Mouse (Mus musculus): Measurements from ENCODE around the gene Cfap43. TPM values are rescaled to one million over a fixed set of nuclear protein-coding genes. Genes with fewer than 3 reads are reported as not detected.

Gene Cfap43
- polyA plus RNA-seq, 1 experiment from 2014 or later, result 1.7 TPM

GRCm38 (mm10) chr19:47750391-47750790 is 168.7 kb downstream of the Cfap43 start:
- Histone ChIP-seq H3K9me3 (replicated peaks) (no peaks in the 10 kb centered on the region), H3K36me3 (no peaks in the 10 kb centered on the region), H3K9ac (no peak overlapping the region), H3K4me3 (no peak overlapping the region), H3K27me3 (no peaks in the 10 kb centered on the region), H3K27ac (no peak overlapping the region), H3K4me1 (no peaks in the 10 kb centered on the region), H3K4me2 (replicated peaks) (no peak overlapping the region)
- WGBS, result 57% methylated on average over 5 of the region's 5 CpGs
- ATAC-seq (ENCODE audit: low FRiP score), result no peak

- Histone ChIP-seq H3K4me2 (replicated peaks) (no peak overlapping the region), H3K4me3 (no peak overlapping the region), H3K27ac (no peak overlapping the region), H3K27me3 (no peaks in the 10 kb centered on the region), H3K4me1 (no peaks in the 10 kb centered on the region), H3K36me3 (no peaks in the 10 kb centered on the region), H3K9me3 (replicated peaks) (no peaks in the 10 kb centered on the region), H3K9ac (no peak overlapping the region)
- ATAC-seq (ENCODE audit: low FRiP score), result no peak
- WGBS, result 71% methylated on average over 2 of the region's 2 CpGs
Measured at GRCm38 (mm10) chr19:47748950-47749349, 170.1 kb downstream of the Cfap43 start.

- H3K4me2 ChIP-seq (replicated peaks), result no peak overlapping the region
- no peaks in the 10 kb centered on the region for H3K9me3 ChIP-seq (replicated peaks)
- no peaks in the 10 kb centered on the region for H3K36me3 ChIP-seq
- WGBS, result 96% methylated on average over 2 of the region's 2 CpGs
- H3K4me1 ChIP-seq, result no peaks in the 10 kb centered on the region
- H3K9ac ChIP-seq, result no peak overlapping the region
- no peak overlapping the region for H3K27ac ChIP-seq
- no peaks in the 10 kb centered on the region for H3K27me3 ChIP-seq
- H3K4me3 ChIP-seq, result no peak overlapping the region
- no peak for ATAC-seq (ENCODE audit: low FRiP score)
Measured at GRCm38 (mm10) chr19:47747072-47747471, 172.0 kb downstream of the Cfap43 start.

GRCm38 (mm10) chr19:47731931-47732330 is 187.2 kb downstream of the Cfap43 start:
- ATAC-seq (ENCODE audit: low FRiP score), result peak; percentile 53
- Histone ChIP-seq H3K9ac (peak overlapping the region; percentile 90), H3K36me3 (peaks cover 36% of the 10 kb centered on the region), H3K27ac (peak overlapping the region; percentile 96), H3K9me3 (replicated peaks) (no peaks in the 10 kb centered on the region), H3K4me3 (peak overlapping the region; percentile 74), H3K4me2 (replicated peaks) (peak overlapping the region; percentile 80), H3K27me3 (no peaks in the 10 kb centered on the region), H3K4me1 (0 out of 2 replicates have a peak, but pooled peaks cover 12% of the 10 kb centered on the region)
- WGBS, result under 1% methylated on average over 12 of the region's 15 CpGs

DNA sequence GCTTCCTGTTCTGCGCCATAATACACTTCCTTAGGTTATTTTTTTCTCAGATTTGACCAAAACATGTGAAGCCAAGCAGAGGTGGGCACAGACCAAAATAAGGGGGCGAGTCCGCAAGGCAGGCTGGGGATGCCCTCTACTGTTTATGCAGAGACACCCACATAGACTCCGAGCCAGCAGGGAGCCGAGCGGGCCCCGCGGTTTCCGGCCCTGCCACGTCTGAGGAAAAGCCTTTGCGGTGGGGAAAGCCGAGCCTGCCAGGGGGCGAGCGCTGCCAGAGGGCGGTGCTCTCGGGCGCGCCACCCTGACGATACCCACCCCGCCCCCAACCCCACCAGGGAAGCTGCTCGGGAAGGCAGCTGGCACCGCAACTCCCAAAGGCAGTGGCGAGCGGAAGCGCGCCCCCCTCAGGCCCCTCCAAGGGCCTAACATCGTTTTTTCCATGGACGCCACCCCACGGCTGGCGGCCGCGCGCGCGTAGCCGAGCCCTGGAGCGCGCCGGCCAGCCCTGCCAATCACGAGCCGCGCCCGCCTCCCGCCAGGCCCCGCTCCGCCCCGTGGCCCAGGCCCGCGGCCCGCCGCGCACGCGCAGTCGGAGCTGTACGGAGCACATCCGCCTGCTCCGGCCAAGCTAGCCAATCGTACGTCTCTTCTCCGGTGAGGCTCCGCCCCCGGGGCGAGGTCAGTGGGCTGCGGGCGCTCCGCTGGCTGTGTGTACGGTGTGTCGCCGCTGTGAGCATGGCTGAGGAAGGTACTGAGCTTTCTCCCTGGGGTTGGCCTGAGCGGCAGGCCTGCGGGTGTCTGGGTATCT is 187.8 kb downstream of the Cfap43 start, which contains the start of gene Sfr1:
Sfr1 (plus strand) TSS at position 612 of the 811 bp plus-strand sequence.
- Histone ChIP-seq H3K4me2 (replicated peaks) (peak within 1 kb of the TSS; percentile 80), H3K27ac (peak within 1 kb of the TSS; percentile 96), H3K36me3 (peaks cover 33% of the 10 kb centered on the region), H3K27me3 (no peaks in the 10 kb centered on the region), H3K4me1 (0 out of 2 replicates have a peak, but pooled peaks cover 12% of the 10 kb centered on the region), H3K9me3 (replicated peaks) (no peaks in the 10 kb centered on the region), H3K4me3 (peak within 1 kb of the TSS; percentile 74), H3K9ac (peak within 1 kb of the TSS; percentile 90)
- WGBS, result 1% methylated on average over 68 of the region's 72 CpGs
- peak; percentile 98 for ATAC-seq (ENCODE audit: low FRiP score)

GRCm38 (mm10) chr19:47730691-47731070 is 188.4 kb downstream of the Cfap43 start:
- 0 out of 2 replicates have a peak, but pooled peaks cover 12% of the 10 kb centered on the region for H3K4me1 ChIP-seq
- no peaks in the 10 kb centered on the region for H3K27me3 ChIP-seq
- H3K36me3 ChIP-seq, result peaks cover 27% of the 10 kb centered on the region
- peak overlapping the region; percentile 69 for H3K9ac ChIP-seq
- peak overlapping the region; percentile 96 for H3K27ac ChIP-seq
- peak overlapping the region; percentile 74 for H3K4me3 ChIP-seq
- no peaks in the 10 kb centered on the region for H3K9me3 ChIP-seq (replicated peaks)
- peak overlapping the region; percentile 80 for H3K4me2 ChIP-seq (replicated peaks)
- WGBS, result under 1% methylated on average over 12 of the region's 12 CpGs
- ATAC-seq (ENCODE audit: low FRiP score), result peak; percentile 68

DNA sequence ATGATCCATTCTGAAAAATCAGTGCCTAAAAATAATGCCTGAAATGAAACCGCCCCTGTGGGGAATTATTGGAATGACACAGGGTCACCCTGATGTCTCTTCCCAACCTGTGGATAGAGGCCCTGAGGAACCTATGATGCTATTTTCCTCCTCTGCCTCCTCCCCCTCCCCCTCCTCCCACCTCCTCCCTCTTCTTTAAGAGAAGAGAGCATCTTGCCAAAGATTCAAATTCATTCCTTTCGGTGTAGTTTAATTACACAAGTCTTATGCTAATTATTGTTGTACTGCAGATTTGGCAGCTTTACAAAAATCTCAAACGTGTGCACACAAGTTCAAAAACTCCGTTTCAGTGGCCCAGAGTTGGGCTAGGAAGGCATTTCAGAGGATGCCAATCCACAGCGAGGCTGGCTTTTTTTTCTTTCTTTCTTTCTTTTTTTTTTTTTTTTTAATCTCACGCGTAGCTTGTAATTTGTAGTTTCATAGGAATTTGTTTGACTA is 193.4 kb downstream of the Cfap43 start:
- Histone ChIP-seq H3K4me1 (0 out of 2 replicates have a peak, but pooled peaks cover 11% of the 10 kb centered on the region), H3K9me3 (replicated peaks) (no peaks in the 10 kb centered on the region), H3K9ac (no peak overlapping the region), H3K36me3 (no peaks in the 10 kb centered on the region), H3K4me2 (replicated peaks) (no peak overlapping the region), H3K27ac (no peak overlapping the region), H3K4me3 (no peak overlapping the region), H3K27me3 (no peaks in the 10 kb centered on the region)
- 73% methylated on average over 7 of the region's 7 CpGs for WGBS
- no peak for ATAC-seq (ENCODE audit: low FRiP score)

GRCm38 (mm10) chr19:47724903-47725302 is 194.2 kb downstream of the Cfap43 start:
- Histone ChIP-seq H3K27me3 (no peaks in the 10 kb centered on the region), H3K27ac (no peak overlapping the region), H3K4me3 (no peak overlapping the region), H3K36me3 (no peaks in the 10 kb centered on the region), H3K4me2 (replicated peaks) (no peak overlapping the region), H3K9ac (no peak overlapping the region), H3K9me3 (replicated peaks) (no peaks in the 10 kb centered on the region), H3K4me1 (0 out of 2 replicates have a peak, but pooled peaks cover 4% of the 10 kb centered on the region)
- 76% methylated on average over 4 of the region's 4 CpGs for WGBS
- ATAC-seq (ENCODE audit: low FRiP score), result no peak

- Histone ChIP-seq H3K4me1 (0 out of 2 replicates have a peak, but pooled peaks cover 4% of the 10 kb centered on the region), H3K27me3 (no peaks in the 10 kb centered on the region), H3K4me2 (replicated peaks) (no peak overlapping the region), H3K27ac (no peak overlapping the region), H3K36me3 (no peaks in the 10 kb centered on the region), H3K9me3 (replicated peaks) (no peaks in the 10 kb centered on the region), H3K9ac (no peak overlapping the region), H3K4me3 (no peak overlapping the region)
- 70% methylated on average over 6 of the region's 6 CpGs for WGBS
- no peak for ATAC-seq (ENCODE audit: low FRiP score)
Measured at GRCm38 (mm10) chr19:47722471-47722870, 196.6 kb downstream of the Cfap43 start.

GRCm38 (mm10) chr19:47719147-47719546 is 199.9 kb downstream of the Cfap43 start:
- H3K36me3 ChIP-seq, result no peaks in the 10 kb centered on the region
- H3K4me1 ChIP-seq, result 0 out of 2 replicates have a peak, but pooled peaks cover 4% of the 10 kb centered on the region
- H3K9me3 ChIP-seq (replicated peaks), result no peaks in the 10 kb centered on the region
- 93% methylated on average over 3 of the region's 3 CpGs for WGBS
- H3K4me2 ChIP-seq (replicated peaks), result no peak overlapping the region
- no peaks in the 10 kb centered on the region for H3K27me3 ChIP-seq
- H3K4me3 ChIP-seq, result no peak overlapping the region
- no peak for ATAC-seq (ENCODE audit: low FRiP score)
- H3K27ac ChIP-seq, result no peak overlapping the region
- H3K9ac ChIP-seq, result no peak overlapping the region

GRCm38 (mm10) chr19:47716144-47716543 is 202.9 kb downstream of the Cfap43 start:
- no peaks in the 10 kb centered on the region for H3K9me3 ChIP-seq (replicated peaks)
- H3K9ac ChIP-seq, result no peak overlapping the region
- H3K36me3 ChIP-seq, result no peaks in the 10 kb centered on the region
- no peaks in the 10 kb centered on the region for H3K27me3 ChIP-seq
- no peak overlapping the region for H3K4me2 ChIP-seq (replicated peaks)
- no peak for ATAC-seq (ENCODE audit: low FRiP score)
- no peak overlapping the region for H3K27ac ChIP-seq
- H3K4me1 ChIP-seq, result no peaks in the 10 kb centered on the region
- 63% methylated on average over 2 of the region's 2 CpGs for WGBS
- no peak overlapping the region for H3K4me3 ChIP-seq

- no peaks in the 10 kb centered on the region for H3K9me3 ChIP-seq (replicated peaks)
- 88% methylated on average over 9 of the region's 9 CpGs for WGBS
- no peaks in the 10 kb centered on the region for H3K36me3 ChIP-seq
- no peak overlapping the region for H3K4me2 ChIP-seq (replicated peaks)
- no peak for ATAC-seq (ENCODE audit: low FRiP score)
- H3K27me3 ChIP-seq, result no peaks in the 10 kb centered on the region
- H3K9ac ChIP-seq, result no peak overlapping the region
- no peak overlapping the region for H3K4me3 ChIP-seq
- no peak overlapping the region for H3K27ac ChIP-seq
- no peaks in the 10 kb centered on the region for H3K4me1 ChIP-seq
Measured at GRCm38 (mm10) chr19:47713457-47713856, 205.6 kb downstream of the Cfap43 start.

Data from hindbrain, embryonic 12.5 days (tissue).